Comparison of ENCODE assay signal across 7 mouse cellular contexts in the genomic region with DNA sequence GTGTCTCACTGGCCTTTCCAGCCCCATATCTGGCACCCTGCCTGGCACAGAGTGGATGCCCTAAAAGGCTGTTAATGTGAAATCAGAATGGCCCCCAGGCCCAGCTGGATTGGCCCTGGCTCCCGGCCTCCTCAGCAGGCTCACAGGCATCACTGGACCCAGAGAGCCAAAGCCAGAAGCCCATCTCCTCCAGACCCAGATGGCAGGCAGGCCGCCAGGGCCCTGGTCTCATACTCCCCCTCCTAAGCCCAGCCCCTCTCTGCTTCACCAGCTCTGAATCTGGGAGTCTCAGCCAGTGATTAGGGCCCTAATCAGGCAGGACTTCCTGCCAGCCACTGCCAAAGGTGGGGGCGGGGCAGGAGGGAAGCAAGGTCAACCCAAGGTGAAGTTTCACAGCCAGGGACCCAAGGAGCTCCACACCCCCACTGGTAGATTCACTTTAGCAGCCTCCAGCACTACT.
A peak's percentile ranks its signal among the peaks of the same experiment; 100 is the strongest.
DNase-seq lines count a peak whose midpoint lies in the region; ATAC-seq lines count a peak whose summit lies in the region.

No protein-coding gene starts in this region.

- H3K4me3 ChIP-seq in embryonic facial prominence, embryonic 12.5 days, result no peak overlapping the region
- no peak overlapping the region for H3K4me3 ChIP-seq in midbrain, embryonic 11.5 days (ENCODE audit: low read depth, low read length)

- peaks cover 82% of the 10 kb centered on the region for H3K4me1 ChIP-seq in embryonic facial prominence, embryonic 12.5 days
- no peaks in the 10 kb centered on the region for H3K4me1 ChIP-seq in midbrain, embryonic 11.5 days (ENCODE audit: control insufficient read depth, insufficient read depth, low read length)

- ATAC-seq in embryonic facial prominence, embryonic 12.5 days (ENCODE audit: insufficient number of reproducible peaks, insufficient read depth, low FRiP score, low TSS enrichment), result peak; percentile 17; the same call in 1 of the 2 replicates
- ATAC-seq in midbrain, embryonic 11.5 days (ENCODE audit: low FRiP score), result no peak
- ATAC-seq in inflammation-experienced regulatory T-cells, adult 6 months, result no peak

- H3K9me3 ChIP-seq in embryonic facial prominence, embryonic 12.5 days, result no peaks in the 10 kb centered on the region
- H3K9me3 ChIP-seq in midbrain, embryonic 11.5 days (ENCODE audit: control insufficient read depth, low read length), result no peaks in the 10 kb centered on the region

- intact Hi-C loops in heart, postnatal 10 days (cut with DNase I), result no loop called here

- no peak overlapping the region for H3K9ac ChIP-seq in embryonic facial prominence, embryonic 12.5 days
- no peak overlapping the region for H3K9ac ChIP-seq in midbrain, embryonic 11.5 days (ENCODE audit: low read length)

- H3K27ac ChIP-seq in embryonic facial prominence, embryonic 12.5 days, result peak overlapping the region; percentile 75
- H3K27ac ChIP-seq in midbrain, embryonic 11.5 days (ENCODE audit: low read depth, low read length), result no peak overlapping the region

- H3K4me2 ChIP-seq in embryonic facial prominence, embryonic 12.5 days (replicated peaks), result no peak overlapping the region
- no peak overlapping the region for H3K4me2 ChIP-seq in midbrain, embryonic 11.5 days

- no peaks in the 10 kb centered on the region for H3K36me3 ChIP-seq in embryonic facial prominence, embryonic 12.5 days
- no peaks in the 10 kb centered on the region for H3K36me3 ChIP-seq in midbrain, embryonic 11.5 days (ENCODE audit: control insufficient read depth, insufficient read depth, low read length)

- DNase-seq in adrenal gland, adult 2 months, result peak; percentile 85
- peak; percentile 88 to 89 for DNase-seq in heart, postnatal 10 days
- peak; percentile 91 to 94 for DNase-seq in kidney, postnatal 36 days
- DNase-seq in midbrain, embryonic 11.5 days (ENCODE audit: low spot score, missing footprints), result peak; percentile 68
- DNase-seq in frontal cortex, adult 2 months (ENCODE audit: extremely low spot score in 1 of 2, low spot score in 1 of 2), result no peak

- no peaks in the 10 kb centered on the region for H3K27me3 ChIP-seq in embryonic facial prominence, embryonic 12.5 days
- H3K27me3 ChIP-seq in midbrain, embryonic 11.5 days (ENCODE audit: control insufficient read depth, insufficient read depth, low read length), result peaks cover 1% of the 10 kb centered on the region

- WGBS in embryonic facial prominence, embryonic 12.5 days, result 20% methylated on average over 3 of the region's 3 CpGs
- WGBS in midbrain, embryonic 11.5 days, result 31% methylated on average over 3 of the region's 3 CpGs

Comparison
In these comparisons a context has a peak if more than half of its experiments do, and no peak if none do; other contexts are left out.
1. DNase-seq: peak in adrenal gland, adult 2 months (single experiment), heart, postnatal 10 days (2 of 2), kidney, postnatal 36 days (2 of 2) and midbrain, embryonic 11.5 days (single experiment); none in frontal cortex, adult 2 months (0 of 2).